Mouse (Mus musculus): ENCODE data around the gene Tmem163. TPM values are rescaled to one million over a fixed set of nuclear protein-coding genes. Genes with fewer than 3 reads are reported as not detected.
A peak's percentile ranks its signal among the peaks of the same experiment; 100 is the strongest.

Gene Tmem163
- total RNA-seq (2014; rRNA removed) (80.5 and 91.4 TPM in 2 replicates), polyA plus RNA-seq (2015; fragmentation: Nextera tagmentation; extraction: Ambion mirVana) (78.2 and 80.9 TPM in 2 replicates)

DNA sequence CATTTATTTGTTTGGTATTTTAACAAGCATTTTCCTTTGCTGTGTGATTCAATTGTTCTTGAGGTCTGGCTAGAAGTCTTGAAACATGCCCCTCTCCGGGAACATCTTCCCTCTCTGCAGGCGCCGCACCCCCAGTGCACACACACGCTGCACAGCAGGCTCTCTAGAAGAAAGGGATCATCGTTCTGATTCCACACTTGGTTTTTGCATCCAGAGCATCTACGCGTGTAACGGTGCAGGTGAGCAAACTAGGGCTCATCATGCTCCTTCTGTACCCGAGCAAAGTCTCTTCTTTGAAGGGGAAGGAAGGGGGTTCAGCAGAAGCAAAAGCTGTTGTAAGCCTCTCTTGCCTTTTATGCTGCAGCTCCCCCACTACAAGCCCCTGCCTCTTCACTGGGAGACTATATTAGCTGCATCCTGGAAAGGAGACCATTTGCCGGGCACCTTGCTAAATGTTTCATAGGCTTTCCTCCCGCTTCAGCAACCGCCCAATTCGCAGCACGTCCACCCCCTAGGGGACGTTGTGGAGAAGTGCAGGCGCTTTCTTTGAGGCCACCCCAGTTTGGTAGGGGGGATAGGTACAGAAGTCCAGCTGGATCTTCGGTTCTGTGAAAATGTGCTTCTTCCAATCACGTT is at the start of gene Tmem163:
Gene Tmem163 (minus strand): TSS at position 51 of the 636 bp plus-strand sequence.
- Histone ChIP-seq H3K4me1 (ENCODE audit: insufficient read depth, low read length) (no peaks in the 10 kb centered on the region), H3K27me3 (ENCODE audit: insufficient read depth, low read length) (0 out of 2 replicates have a peak, but pooled peaks cover 2% of the 10 kb centered on the region), H3K4me3 (ENCODE audit: low read depth, low read length) (peak within 1 kb of the TSS; percentile 76), H3K4me2 (ENCODE audit: low read depth, low read length, poor library complexity, severe bottlenecking) (peak within 1 kb of the TSS; percentile 67), H3K9ac (replicated peaks; ENCODE audit: low read length, poor library complexity, severe bottlenecking) (peak within 1 kb of the TSS; percentile 78; the same call in 1 of the 2 replicates), H3K27ac (ENCODE audit: low read depth, low read length) (peak within 1 kb of the TSS; percentile 82; the same call in 1 of the 2 replicates), H3K36me3 (ENCODE audit: insufficient read depth, low read length) (no peaks in the 10 kb centered on the region), H3K9me3 (ENCODE audit: low read length) (no peaks in the 10 kb centered on the region)
- peak; percentile 72 for DNase-seq (ENCODE audit: low spot score)
- peak; percentile 41; the same call in 1 of the 2 replicates for ATAC-seq (ENCODE audit: low FRiP score)
- TF ChIP-seq CTCF (IDR thresholded peaks at IDR 0.05): peak; percentile 86
- 9% methylated on average over 18 of the region's 18 CpGs for WGBS

DNA sequence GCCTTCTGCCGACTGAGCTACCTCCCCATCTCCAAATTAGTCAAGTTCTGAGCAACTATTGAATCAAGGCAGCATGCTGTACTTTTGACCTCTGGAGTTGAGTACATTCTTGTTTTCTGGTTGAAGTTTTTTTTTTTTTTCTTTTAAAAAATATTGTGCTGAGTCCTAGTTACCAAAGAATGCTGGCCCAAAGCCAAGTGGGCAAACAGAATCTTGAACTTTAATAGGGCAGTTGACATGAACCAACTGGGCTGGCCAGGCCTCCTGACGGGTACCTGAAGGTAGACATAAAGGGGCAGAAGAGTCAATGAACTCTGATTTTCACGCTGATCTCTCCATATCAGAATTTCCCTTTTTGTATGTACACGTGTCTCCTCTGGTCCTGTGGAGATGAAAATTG is 49.7 kb upstream of the Tmem163 start, which contains the start of gene Acmsd:
Gene Acmsd (plus strand): TSS at position 318 of the 400 bp plus-strand sequence.
- Histone ChIP-seq H3K36me3 (ENCODE audit: insufficient read depth, low read length) (no peaks in the 10 kb centered on the region), H3K27ac (ENCODE audit: low read depth, low read length) (no peak within 1 kb of the TSS), H3K27me3 (ENCODE audit: insufficient read depth, low read length) (no peaks in the 10 kb centered on the region), H3K4me1 (ENCODE audit: insufficient read depth, low read length) (no peaks in the 10 kb centered on the region), H3K9me3 (ENCODE audit: low read length) (no peaks in the 10 kb centered on the region), H3K4me2 (ENCODE audit: low read depth, low read length, poor library complexity, severe bottlenecking) (no peak within 1 kb of the TSS), H3K9ac (replicated peaks; ENCODE audit: low read length, poor library complexity, severe bottlenecking) (no peak within 1 kb of the TSS), H3K4me3 (ENCODE audit: low read depth, low read length) (no peak within 1 kb of the TSS)
- no peak for DNase-seq (ENCODE audit: low spot score)
- 92% methylated on average over 4 of the region's 4 CpGs for WGBS
- no peak for TF ChIP-seq CTCF (IDR thresholded peaks at IDR 0.05)
- no peak for ATAC-seq (ENCODE audit: low FRiP score)

DNA sequence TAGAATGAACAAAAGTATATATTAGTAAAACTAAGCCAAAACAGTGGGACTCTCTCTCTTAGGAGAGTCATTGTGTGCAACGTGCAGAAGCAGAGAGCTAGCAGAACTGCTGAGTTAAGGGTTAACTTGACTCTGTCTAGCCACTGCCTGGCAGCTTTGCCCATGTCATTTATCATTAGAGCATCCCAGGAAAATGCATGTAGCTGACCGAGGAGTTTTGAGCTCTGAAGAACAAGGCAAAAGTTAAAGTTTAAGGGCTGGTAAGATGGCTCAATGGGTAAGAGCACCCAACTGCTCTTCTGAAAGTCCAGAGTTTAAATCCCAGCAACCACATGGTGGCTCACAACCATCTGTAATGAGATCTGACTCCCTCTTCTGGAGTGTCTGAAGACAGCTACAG is 44.2 kb upstream of the Tmem163 start:
- TF ChIP-seq CTCF (IDR thresholded peaks at IDR 0.05): no peak
- DNase-seq (ENCODE audit: low spot score) (no peak), ATAC-seq (ENCODE audit: low FRiP score) (no peak)
- Histone ChIP-seq H3K36me3 (ENCODE audit: insufficient read depth, low read length) (no peaks in the 10 kb centered on the region), H3K27me3 (ENCODE audit: insufficient read depth, low read length) (no peaks in the 10 kb centered on the region), H3K9ac (replicated peaks; ENCODE audit: low read length, poor library complexity, severe bottlenecking) (no peak overlapping the region), H3K9me3 (ENCODE audit: low read length) (no peaks in the 10 kb centered on the region), H3K4me2 (ENCODE audit: low read depth, low read length, poor library complexity, severe bottlenecking) (no peak overlapping the region), H3K27ac (ENCODE audit: low read depth, low read length) (no peak overlapping the region), H3K4me1 (ENCODE audit: insufficient read depth, low read length) (no peaks in the 10 kb centered on the region), H3K4me3 (ENCODE audit: low read depth, low read length) (no peak overlapping the region)
- 55% methylated on average over 2 of the region's 2 CpGs for WGBS

DNA sequence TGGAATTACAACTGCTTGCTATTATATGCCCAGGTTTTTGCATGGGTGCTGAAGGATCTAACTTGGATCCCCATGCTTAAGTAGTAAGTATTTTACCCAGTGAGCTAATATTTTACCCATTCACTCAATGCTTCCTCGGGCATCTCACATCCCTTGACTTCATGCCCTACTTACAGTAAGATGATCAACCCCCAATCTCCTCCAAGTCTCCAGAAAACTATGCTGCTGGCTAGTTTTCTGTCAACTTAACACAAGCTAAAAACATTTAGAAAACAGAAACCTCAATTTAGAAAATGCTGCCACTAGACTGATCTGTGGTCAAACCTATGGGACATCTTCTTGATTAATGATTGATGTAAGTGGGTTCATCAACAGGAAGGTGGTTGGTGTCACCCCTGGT is 38.9 kb upstream of the Tmem163 start:
- no peaks in the 10 kb centered on the region for H3K27me3 ChIP-seq (ENCODE audit: insufficient read depth, low read length)
- TF ChIP-seq CTCF (IDR thresholded peaks at IDR 0.05): no peak
- no peaks in the 10 kb centered on the region for H3K36me3 ChIP-seq (ENCODE audit: insufficient read depth, low read length)
- no peak for DNase-seq (ENCODE audit: low spot score)
- no peak for ATAC-seq (ENCODE audit: low FRiP score)
- 87% methylated on average over 1 of the region's 1 CpGs for WGBS
- no peak overlapping the region for H3K9ac ChIP-seq (replicated peaks; ENCODE audit: low read length, poor library complexity, severe bottlenecking)
- H3K4me3 ChIP-seq (ENCODE audit: low read depth, low read length): no peak overlapping the region
- H3K4me2 ChIP-seq (ENCODE audit: low read depth, low read length, poor library complexity, severe bottlenecking): no peak overlapping the region
- H3K27ac ChIP-seq (ENCODE audit: low read depth, low read length): no peak overlapping the region
- no peaks in the 10 kb centered on the region for H3K9me3 ChIP-seq (ENCODE audit: low read length)
- no peaks in the 10 kb centered on the region for H3K4me1 ChIP-seq (ENCODE audit: insufficient read depth, low read length)

DNA sequence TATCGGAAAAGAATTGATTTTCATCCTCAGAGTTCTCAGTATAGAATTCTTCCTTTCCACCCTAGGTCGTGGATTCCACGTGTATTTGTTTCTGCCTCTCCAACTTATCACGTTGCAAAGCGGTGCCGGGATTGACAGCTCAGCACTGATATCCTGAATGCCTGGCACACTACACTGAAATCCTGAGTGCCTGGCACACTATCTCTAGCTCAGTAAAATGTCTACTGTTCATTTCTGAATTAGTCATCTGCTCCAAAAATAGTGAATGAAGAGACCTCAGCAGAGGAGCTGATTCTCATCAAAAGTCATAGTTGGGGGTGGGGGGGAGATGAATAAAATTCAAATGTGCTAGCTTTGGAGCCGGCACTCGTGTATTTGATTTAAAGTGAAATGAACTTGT is 37.1 kb upstream of the Tmem163 start:
- no peaks in the 10 kb centered on the region for H3K9me3 ChIP-seq (ENCODE audit: low read length)
- no peak overlapping the region for H3K4me3 ChIP-seq (ENCODE audit: low read depth, low read length)
- H3K36me3 ChIP-seq (ENCODE audit: insufficient read depth, low read length): no peaks in the 10 kb centered on the region
- H3K27ac ChIP-seq (ENCODE audit: low read depth, low read length): no peak overlapping the region
- TF ChIP-seq CTCF (IDR thresholded peaks at IDR 0.05): no peak
- DNase-seq (ENCODE audit: low spot score): no peak
- ATAC-seq (ENCODE audit: low FRiP score): no peak
- H3K4me1 ChIP-seq (ENCODE audit: insufficient read depth, low read length): no peaks in the 10 kb centered on the region
- 89% methylated on average over 8 of the region's 8 CpGs for WGBS
- H3K27me3 ChIP-seq (ENCODE audit: insufficient read depth, low read length): no peaks in the 10 kb centered on the region
- no peak overlapping the region for H3K9ac ChIP-seq (replicated peaks; ENCODE audit: low read length, poor library complexity, severe bottlenecking)
- no peak overlapping the region for H3K4me2 ChIP-seq (ENCODE audit: low read depth, low read length, poor library complexity, severe bottlenecking)

DNA sequence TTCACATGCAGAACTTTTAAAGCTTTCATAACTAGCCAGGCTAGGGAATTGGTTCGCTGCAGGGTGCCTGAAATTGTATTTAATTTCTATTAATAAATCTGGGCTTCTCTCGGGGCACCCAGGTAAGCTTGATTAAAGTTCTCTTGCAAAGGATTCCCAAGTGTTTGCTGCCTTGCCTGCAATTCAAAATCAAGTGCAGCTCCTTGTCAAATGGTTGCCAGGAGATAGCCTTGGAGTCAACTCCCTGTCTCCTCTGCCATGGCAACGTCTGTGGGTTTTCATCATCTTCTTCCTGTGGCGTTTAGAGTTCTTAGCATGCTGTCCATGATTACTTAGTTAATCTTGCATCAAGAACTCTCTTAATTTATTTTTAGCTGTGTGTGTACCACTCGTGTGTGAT is 26.9 kb upstream of the Tmem163 start:
- H3K9ac ChIP-seq (replicated peaks; ENCODE audit: low read length, poor library complexity, severe bottlenecking): no peak overlapping the region
- H3K9me3 ChIP-seq (ENCODE audit: low read length): no peaks in the 10 kb centered on the region
- DNase-seq (ENCODE audit: low spot score) (peak; percentile 64), ATAC-seq (ENCODE audit: low FRiP score) (no peak)
- H3K27ac ChIP-seq (ENCODE audit: low read depth, low read length): no peak overlapping the region
- H3K27me3 ChIP-seq (ENCODE audit: insufficient read depth, low read length): no peaks in the 10 kb centered on the region
- H3K36me3 ChIP-seq (ENCODE audit: insufficient read depth, low read length): no peaks in the 10 kb centered on the region
- 47% methylated on average over 5 of the region's 5 CpGs for WGBS
- H3K4me2 ChIP-seq (ENCODE audit: low read depth, low read length, poor library complexity, severe bottlenecking): no peak overlapping the region
- H3K4me1 ChIP-seq (ENCODE audit: insufficient read depth, low read length): no peaks in the 10 kb centered on the region
- no peak overlapping the region for H3K4me3 ChIP-seq (ENCODE audit: low read depth, low read length)
- no peak for TF ChIP-seq CTCF (IDR thresholded peaks at IDR 0.05)
